In the genomic region with DNA sequence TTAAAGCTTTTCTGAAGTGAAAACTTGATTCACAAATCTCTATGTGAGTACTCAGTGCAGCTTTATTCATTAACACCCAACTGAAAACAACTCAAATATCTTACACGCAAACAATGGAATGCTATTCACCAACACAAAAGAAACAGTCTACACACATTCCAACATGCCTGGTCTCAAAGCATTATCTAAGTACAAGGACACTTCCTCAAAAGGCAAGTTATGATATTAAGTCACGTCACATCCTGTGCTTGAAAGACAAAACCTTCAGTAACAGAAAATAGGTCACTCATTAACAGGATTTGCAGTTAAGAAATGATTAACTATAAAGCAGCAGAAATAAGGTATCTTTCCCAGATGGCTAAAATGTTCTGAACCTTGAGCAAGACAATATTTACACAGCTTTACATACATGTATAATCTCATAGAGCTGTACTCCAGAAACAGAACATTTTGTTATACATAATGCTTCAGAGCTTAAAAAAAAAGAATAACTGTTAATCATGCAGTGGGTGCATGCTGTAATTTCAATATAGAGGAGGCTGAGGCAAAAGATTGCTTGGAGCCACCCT, we compare ENCODE assay signal across 12 mouse cellular contexts.
"Had no signal": no experiment of that assay in that cellular context is flagged by ENCODE, and none has a peak within 500 bp of the region (broad histone marks: within the 10 kb centered on the region; RNA-seq: fewer than 3 reads in every experiment).

No protein-coding gene starts in this region.

- H3K9me3 ChIP-seq: hindbrain, embryonic 12.5 days; limb, embryonic 10.5 days; midbrain, embryonic 13.5 days had no signal

- H3K9ac ChIP-seq: hindbrain, embryonic 12.5 days; liver, embryonic 14.5 days; midbrain, embryonic 13.5 days had no signal

- H3K4me2 ChIP-seq: hindbrain, embryonic 12.5 days; midbrain, embryonic 13.5 days had no signal

- H3K27ac ChIP-seq: hindbrain, embryonic 12.5 days; limb, embryonic 10.5 days; liver, embryonic 14.5 days; midbrain, embryonic 13.5 days had no signal

- H3K4me1 ChIP-seq: hindbrain, embryonic 12.5 days; limb, embryonic 10.5 days; midbrain, embryonic 13.5 days had no signal

- H3K36me3 ChIP-seq: hindbrain, embryonic 12.5 days; limb, embryonic 10.5 days; midbrain, embryonic 13.5 days had no signal

- H3K27me3 ChIP-seq: hindbrain, embryonic 12.5 days; midbrain, embryonic 13.5 days had no signal

- H3K4me3 ChIP-seq: hindbrain, embryonic 12.5 days; limb, embryonic 10.5 days; midbrain, embryonic 13.5 days had no signal

- DNase-seq: kidney, adult 8-10 months; kidney, postnatal 36 days; layer of hippocampus, adult 9-11 months; lung, postnatal 36 days; thymus, adult 18-20 months; thymus, postnatal 14 days had no signal

- ATAC-seq: hindbrain, embryonic 16.5 days; inflammation-experienced regulatory T-cells, adult 6 months; midbrain, embryonic 13.5 days had no signal
